Mouse (Mus musculus) forebrain, embryonic 10.5 days (tissue): ENCODE data around the gene Crtac1. TPM values are rescaled to one million over a fixed set of nuclear protein-coding genes. Genes with fewer than 3 reads are reported as not detected.
A peak's percentile ranks its signal among the peaks of the same experiment; 100 is the strongest.

Experiments used
- DNase-seq: peaks from one replicate; pipeline ENCODE4 v3.0.0-alpha.2; 2017; ENCODE audit warnings: low spot score; ENCODE audit errors: extremely low spot score
- H3K27ac ChIP-seq: fragments of 300-500 bp; sonication (generic); 2 replicates; pipeline ENCODE4 v1.5.1; 2016; ENCODE audit warnings: mild to moderate bottlenecking
- H3K27me3 ChIP-seq: fragments of 300-500 bp; sonication (generic); 2 replicates; pipeline ENCODE4 v1.6.1; 2016; ENCODE audit warnings: mild to moderate bottlenecking; ENCODE audit not compliant: poor library complexity, severe bottlenecking
- H3K36me3 ChIP-seq: fragments of 300-500 bp; sonication (generic); replicated peaks from 2 replicates; pipeline ENCODE4 v1.6.1; 2016; ENCODE audit warnings: mild to moderate bottlenecking, moderate library complexity
- H3K4me1 ChIP-seq: fragments of 300-500 bp; sonication (generic); 2 replicates; pipeline ENCODE4 v1.6.1; 2016
- H3K4me3 ChIP-seq: fragments of 300-500 bp; sonication (generic); 2 replicates; pipeline ENCODE4 v1.5.1; 2016; ENCODE audit warnings: mild to moderate bottlenecking, moderate library complexity
- H3K9me3 ChIP-seq: fragments of 300-500 bp; sonication (generic); 2 replicates; pipeline ENCODE4 v1.6.1; 2016; ENCODE audit warnings: mild to moderate bottlenecking, moderate library complexity
- WGBS: fragments of 180-500 bp; shearing (Covaris S2); methylation state at CpG from one replicate; pipeline ENCODE4 v1.1.7; 2016; 5-methylcytosine and 5-hydroxymethylcytosine counted together
- polyA plus RNA-seq: library from polyadenylated mRNA; unstranded; fragments of >200 nt; fragmentation: Nextera tagmentation; extraction: Ambion mirVana; gene quantifications from 2 replicates; pipeline ENCODE4 v1.2.1, GENCODE M21; 2016

Gene Crtac1
- polyA plus RNA-seq, 1 experiment from 2014 or later = 9.5 TPM

DNA sequence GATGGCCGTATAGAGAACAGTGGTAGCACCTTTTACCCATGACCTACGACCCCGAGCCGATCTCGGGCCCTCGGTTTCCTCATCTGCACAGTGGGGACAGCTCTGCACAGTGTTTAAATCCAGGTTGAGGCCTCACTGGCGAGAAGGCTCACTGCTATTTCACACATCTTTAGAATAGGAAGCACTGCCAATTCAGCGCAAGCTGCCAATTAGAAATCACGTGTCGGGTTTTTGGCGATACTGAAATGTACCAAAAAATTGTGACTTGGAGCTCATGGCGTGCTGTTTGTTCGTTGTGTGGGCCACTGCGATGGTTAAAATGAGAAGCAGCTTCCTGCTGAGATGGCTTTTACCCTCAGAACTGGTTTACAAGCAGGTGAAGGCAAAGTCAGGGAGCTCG lies 27.2 kb downstream of the Crtac1 start:
- Histone ChIP-seq H3K27me3 (peaks cover 22% of the 10 kb centered on the region), H3K4me3 (no peak overlapping the region), H3K9me3 (no peaks in the 10 kb centered on the region), H3K36me3 (no peaks in the 10 kb centered on the region), H3K4me1 (peaks cover 8% of the 10 kb centered on the region), H3K27ac (no peak overlapping the region)
- no peak for DNase-seq
- 87% methylated on average over 15 of the region's 15 CpGs for WGBS

GRCm38 (mm10) chr19:42399974-42400373 lies 31.6 kb downstream of the Crtac1 start:
- DNase-seq = no peak
- H3K4me3 ChIP-seq = no peak overlapping the region
- no peaks in the 10 kb centered on the region for H3K9me3 ChIP-seq
- peaks cover 5% of the 10 kb centered on the region for H3K4me1 ChIP-seq
- no peak overlapping the region for H3K27ac ChIP-seq
- H3K27me3 ChIP-seq = no peaks in the 10 kb centered on the region
- no peaks in the 10 kb centered on the region for H3K36me3 ChIP-seq
- WGBS = 77% methylated on average over 3 of the region's 3 CpGs

GRCm38 (mm10) chr19:42397281-42397680 lies 34.3 kb downstream of the Crtac1 start:
- Histone ChIP-seq H3K4me1 (peaks cover 10% of the 10 kb centered on the region), H3K36me3 (no peaks in the 10 kb centered on the region), H3K27ac (no peak overlapping the region), H3K4me3 (no peak overlapping the region), H3K27me3 (no peaks in the 10 kb centered on the region), H3K9me3 (no peaks in the 10 kb centered on the region)
- WGBS = 20% methylated on average over 11 of the region's 11 CpGs
- DNase-seq = peak; percentile 60

DNA sequence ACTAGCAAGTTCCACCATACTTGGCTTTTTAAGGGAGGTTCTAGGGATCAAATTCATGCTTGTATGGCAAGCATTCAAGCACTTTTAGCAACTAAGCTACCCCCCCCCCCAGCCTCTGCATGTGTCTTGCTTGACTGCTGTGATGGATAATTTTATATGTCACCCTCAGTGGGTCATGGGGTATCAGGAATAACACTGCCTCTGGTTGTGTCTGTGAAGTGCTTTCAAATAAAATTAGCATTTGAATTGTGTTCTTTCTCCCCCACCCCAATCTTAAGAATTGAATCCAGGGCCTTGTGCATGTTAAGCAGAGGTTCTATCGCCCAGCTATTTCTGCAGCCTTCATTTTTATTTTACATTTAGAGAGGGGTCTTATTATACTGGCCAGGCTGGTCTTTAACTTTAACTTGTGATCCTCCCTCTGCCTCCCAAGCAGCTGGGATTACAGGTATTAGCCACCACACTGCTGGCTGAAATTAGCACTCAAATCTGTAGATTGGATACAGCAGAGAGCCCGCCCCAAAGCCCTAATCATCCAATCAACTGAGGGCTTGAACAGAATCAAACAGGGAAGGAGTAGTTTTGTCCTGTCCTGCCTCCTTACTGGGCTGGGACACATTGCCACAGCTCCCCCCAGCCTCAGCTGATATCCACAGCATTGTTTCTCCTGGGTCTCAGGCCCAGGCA lies 36.6 kb downstream of the Crtac1 start:
- Histone ChIP-seq H3K27me3 (no peaks in the 10 kb centered on the region), H3K4me1 (peaks cover 10% of the 10 kb centered on the region), H3K36me3 (no peaks in the 10 kb centered on the region), H3K27ac (no peak overlapping the region), H3K4me3 (no peak overlapping the region), H3K9me3 (no peaks in the 10 kb centered on the region)
- WGBS = 66% methylated on average over 2 of the region's 2 CpGs
- no peak for DNase-seq

DNA sequence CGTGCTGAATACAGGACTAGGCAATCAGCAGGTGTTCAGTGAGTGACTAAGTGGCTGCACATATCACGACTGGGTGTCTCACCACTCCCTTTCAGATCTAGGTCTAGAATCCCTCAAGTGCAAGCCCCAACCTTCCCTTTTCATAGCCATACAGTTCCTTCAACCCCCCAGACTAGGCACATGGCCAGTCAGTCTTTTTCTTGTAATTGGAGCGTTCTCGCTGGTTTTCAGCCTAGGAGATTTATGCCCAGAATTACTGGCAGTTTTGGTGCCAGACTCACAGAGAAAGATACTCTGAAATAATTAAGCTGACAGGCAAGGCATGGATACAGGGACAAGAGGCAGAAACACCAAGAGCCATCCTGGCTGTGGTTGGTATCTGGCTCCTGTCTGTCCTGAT lies 37.7 kb downstream of the Crtac1 start:
- no peak for DNase-seq
- 78% methylated on average over 4 of the region's 4 CpGs for WGBS
- peaks cover 10% of the 10 kb centered on the region for H3K4me1 ChIP-seq
- no peaks in the 10 kb centered on the region for H3K27me3 ChIP-seq
- H3K4me3 ChIP-seq = no peak overlapping the region
- no peaks in the 10 kb centered on the region for H3K9me3 ChIP-seq
- no peaks in the 10 kb centered on the region for H3K36me3 ChIP-seq
- H3K27ac ChIP-seq = no peak overlapping the region

DNA sequence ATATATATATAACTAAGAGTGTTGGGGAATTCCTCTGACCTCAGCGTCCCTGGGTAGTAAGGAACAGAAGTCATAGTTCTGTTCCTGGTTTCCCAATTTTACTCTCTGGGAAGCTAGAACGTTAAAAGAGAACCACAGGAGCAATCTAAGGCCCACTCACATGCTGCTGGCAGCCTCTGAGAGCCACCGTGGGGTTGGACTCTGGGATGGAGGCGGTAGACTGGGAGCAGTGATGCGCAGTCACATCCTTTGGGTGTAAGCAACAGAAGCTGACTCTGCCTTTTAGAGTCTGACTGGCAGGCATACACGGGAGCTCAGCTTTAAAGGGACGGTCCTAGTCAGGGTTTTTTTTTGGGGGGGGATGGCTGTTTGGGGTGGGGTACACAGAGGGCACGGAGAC lies 39.5 kb downstream of the Crtac1 start:
- 91% methylated on average over 8 of the region's 8 CpGs for WGBS
- Histone ChIP-seq H3K27ac (no peak overlapping the region), H3K9me3 (no peaks in the 10 kb centered on the region)

DNA sequence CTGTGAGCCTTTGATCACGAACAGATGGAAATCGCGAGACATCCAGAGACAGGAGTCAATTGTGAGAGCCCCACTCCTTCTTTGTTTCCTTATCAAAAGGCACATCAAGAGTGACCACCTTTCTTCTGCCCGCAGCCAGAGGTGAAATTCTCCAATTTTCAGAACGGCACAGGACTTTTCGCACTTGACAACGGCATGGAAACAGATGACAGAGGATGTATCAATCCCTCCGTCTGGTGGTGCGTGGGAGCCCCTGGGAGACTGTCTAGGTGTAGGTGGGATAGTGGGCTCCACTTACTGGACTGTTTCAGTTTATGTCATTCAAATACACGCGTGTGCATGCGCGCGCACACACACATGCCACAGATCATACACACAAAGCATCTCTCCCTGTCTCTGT lies 42.0 kb downstream of the Crtac1 start:
- no peak overlapping the region for H3K4me3 ChIP-seq
- 88% methylated on average over 14 of the region's 14 CpGs for WGBS
- H3K4me1 ChIP-seq = peaks cover 12% of the 10 kb centered on the region
- no peaks in the 10 kb centered on the region for H3K9me3 ChIP-seq
- peaks cover 13% of the 10 kb centered on the region for H3K27me3 ChIP-seq
- no peaks in the 10 kb centered on the region for H3K36me3 ChIP-seq
- DNase-seq = no peak
- H3K27ac ChIP-seq = no peak overlapping the region

More for the DNA sequence above, 39.5 kb downstream of the Crtac1 start:
- Histone ChIP-seq H3K4me1 (peaks cover 10% of the 10 kb centered on the region), H3K4me3 (no peak overlapping the region), H3K27me3 (no peaks in the 10 kb centered on the region), H3K36me3 (no peaks in the 10 kb centered on the region)
- DNase-seq = no peak

DNA sequence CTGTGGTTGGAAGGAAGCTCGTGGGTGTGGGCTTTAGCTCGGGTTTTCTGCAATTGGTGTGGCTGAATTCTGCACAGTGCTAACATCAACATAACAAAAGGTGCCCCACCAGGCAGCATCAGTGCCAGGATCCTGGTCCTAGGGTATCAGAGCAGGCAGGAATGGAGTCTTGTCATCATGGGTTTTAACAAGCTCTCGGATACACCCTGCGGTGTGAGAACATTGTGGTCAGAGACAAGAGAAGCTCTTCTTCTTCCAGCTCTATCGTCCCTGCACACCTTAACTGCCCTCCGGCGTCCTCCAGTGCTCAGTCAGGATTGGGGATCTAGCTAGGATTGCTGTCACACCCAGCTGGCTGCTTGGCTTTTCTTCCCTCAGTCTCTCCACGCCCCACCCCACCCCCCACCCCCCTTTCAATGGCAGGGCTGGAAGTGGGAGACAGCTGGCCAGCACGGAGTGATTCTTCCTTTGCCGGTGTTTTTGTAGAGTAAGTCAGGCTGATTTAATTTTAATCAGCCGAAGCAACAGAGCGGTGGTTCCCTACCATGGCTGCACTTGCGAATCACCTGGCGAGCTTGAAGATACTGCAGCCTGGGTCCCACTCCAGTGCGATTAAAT lies 46.5 kb downstream of the Crtac1 start:
- no peaks in the 10 kb centered on the region for H3K9me3 ChIP-seq
- 0 out of 2 replicates have a peak overlapping the region, but pooled peaks have one; percentile 2 for H3K4me3 ChIP-seq
- no peak overlapping the region for H3K27ac ChIP-seq
- no peak for DNase-seq
- 13% methylated on average over 15 of the region's 15 CpGs for WGBS
- peaks cover 58% of the 10 kb centered on the region for H3K27me3 ChIP-seq
- peaks cover 26% of the 10 kb centered on the region for H3K4me1 ChIP-seq
- no peaks in the 10 kb centered on the region for H3K36me3 ChIP-seq

GRCm38 (mm10) chr19:42380981-42381373 lies 50.6 kb downstream of the Crtac1 start:
- peaks cover 68% of the 10 kb centered on the region for H3K27me3 ChIP-seq
- H3K9me3 ChIP-seq = no peaks in the 10 kb centered on the region
- WGBS = 1% methylated on average over 13 of the region's 13 CpGs
- no peaks in the 10 kb centered on the region for H3K36me3 ChIP-seq
- H3K27ac ChIP-seq = peak overlapping the region; percentile 81
- H3K4me1 ChIP-seq = peaks cover 29% of the 10 kb centered on the region
- DNase-seq = peak; percentile 52
- peak overlapping the region; percentile 56 for H3K4me3 ChIP-seq

- Histone ChIP-seq H3K36me3 (no peaks in the 10 kb centered on the region), H3K4me3 (peak overlapping the region; percentile 56), H3K9me3 (no peaks in the 10 kb centered on the region), H3K27me3 (peaks cover 63% of the 10 kb centered on the region), H3K27ac (peak overlapping the region; percentile 81), H3K4me1 (peaks cover 27% of the 10 kb centered on the region)
- DNase-seq = peak; percentile 41
- under 1% methylated on average over 26 of the region's 26 CpGs for WGBS
Observed at GRCm38 (mm10) chr19:42380321-42380980, 51.1 kb downstream of the Crtac1 start.

DNA sequence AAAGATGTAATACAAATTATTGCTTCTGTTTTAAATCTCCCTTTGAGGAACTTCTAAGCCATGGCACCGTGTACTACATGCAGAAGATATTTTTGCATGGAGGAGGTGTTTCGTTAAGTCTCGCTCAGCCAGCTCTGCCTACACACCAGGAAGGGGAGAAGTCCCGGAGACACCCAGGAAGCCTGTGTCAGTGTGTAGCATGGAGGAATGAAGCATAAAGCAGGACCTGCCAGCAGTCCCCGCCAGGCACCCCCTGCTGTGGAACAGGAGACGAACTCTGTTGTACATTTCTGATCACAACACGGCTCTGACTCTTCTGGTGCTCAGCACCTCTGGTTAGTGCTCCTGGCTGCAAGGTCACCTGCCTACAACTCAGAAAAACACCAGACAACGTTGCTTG lies 51.8 kb downstream of the Crtac1 start:
- no peak for DNase-seq
- 45% methylated on average over 8 of the region's 8 CpGs for WGBS
- 0 out of 2 replicates have a peak overlapping the region, but pooled peaks have one; percentile 56 for H3K4me3 ChIP-seq
- no peaks in the 10 kb centered on the region for H3K9me3 ChIP-seq
- H3K36me3 ChIP-seq = no peaks in the 10 kb centered on the region
- peaks cover 20% of the 10 kb centered on the region for H3K4me1 ChIP-seq
- H3K27me3 ChIP-seq = peaks cover 57% of the 10 kb centered on the region
- no peak overlapping the region for H3K27ac ChIP-seq

- Histone ChIP-seq H3K27ac (no peak overlapping the region), H3K36me3 (no peaks in the 10 kb centered on the region), H3K27me3 (peaks cover 31% of the 10 kb centered on the region), H3K4me1 (peaks cover 18% of the 10 kb centered on the region), H3K4me3 (no peak overlapping the region), H3K9me3 (no peaks in the 10 kb centered on the region)
- 78% methylated on average over 3 of the region's 3 CpGs for WGBS
- DNase-seq = no peak
Observed at GRCm38 (mm10) chr19:42377206-42377605, 54.4 kb downstream of the Crtac1 start.

GRCm38 (mm10) chr19:42363551-42363950 lies 68.0 kb downstream of the Crtac1 start:
- no peak for DNase-seq
- WGBS = 98% methylated on average over 4 of the region's 4 CpGs
- Histone ChIP-seq H3K9me3 (no peaks in the 10 kb centered on the region), H3K27ac (no peak overlapping the region), H3K4me1 (peaks cover 8% of the 10 kb centered on the region), H3K36me3 (no peaks in the 10 kb centered on the region), H3K27me3 (no peaks in the 10 kb centered on the region), H3K4me3 (no peak overlapping the region)
